Mouse (Mus musculus) cerebellum, adult 9-10 months (tissue): ENCODE results near the gene Pts.

ENCODE experiments used
- DNase-seq: peaks from one replicate; pipeline ENCODE4 v3.0.0; 2022

Pts gene

GRCm38 (mm10) chr9:50482743-50483142, 45.8 kb downstream of the Pts start:
- DNase-seq: no peak

GRCm38 (mm10) chr9:50479476-50479875, 49.0 kb downstream of the Pts start:
- no peak for DNase-seq

DNA sequence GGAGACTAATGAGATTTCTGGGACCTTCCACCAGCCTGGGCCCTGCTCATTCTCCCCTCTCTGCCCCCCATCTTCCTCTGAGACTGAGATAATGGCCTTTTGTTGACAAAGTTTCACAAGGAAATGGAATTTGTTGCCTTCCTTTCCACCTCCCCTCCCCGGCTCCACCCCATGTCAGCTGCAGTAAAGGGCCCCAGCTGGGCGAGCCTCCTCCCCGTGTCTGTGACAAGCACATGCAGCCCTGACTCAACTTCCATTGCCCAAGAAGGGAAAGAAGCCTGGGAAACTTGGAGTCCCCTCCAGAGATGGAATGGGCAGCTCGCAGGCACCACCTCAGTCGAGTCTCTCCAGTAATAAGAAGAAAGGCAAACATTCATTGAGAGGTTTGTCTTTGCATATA, 49.7 kb downstream of the Pts start:
- DNase-seq: no peak

DNA sequence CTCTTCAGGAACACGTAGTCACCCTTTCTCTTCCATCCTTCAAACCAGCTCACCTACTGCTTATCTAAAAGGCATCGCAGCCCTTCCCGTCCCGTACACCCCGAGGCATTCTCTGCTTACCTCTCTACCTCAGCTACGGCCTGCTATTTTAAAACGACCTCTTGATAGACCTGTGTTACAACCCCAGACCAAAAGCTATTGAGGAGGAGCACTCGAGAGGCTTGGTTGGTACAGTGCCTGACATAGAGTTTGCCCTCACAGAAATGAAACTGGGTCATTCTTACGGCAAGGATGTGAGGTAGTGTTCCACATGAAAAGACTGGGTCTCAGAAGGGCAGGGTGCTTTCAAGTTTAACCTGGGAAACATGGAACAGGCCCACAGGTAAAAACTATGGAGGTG, 51.3 kb downstream of the Pts start:
- no peak for DNase-seq

DNA sequence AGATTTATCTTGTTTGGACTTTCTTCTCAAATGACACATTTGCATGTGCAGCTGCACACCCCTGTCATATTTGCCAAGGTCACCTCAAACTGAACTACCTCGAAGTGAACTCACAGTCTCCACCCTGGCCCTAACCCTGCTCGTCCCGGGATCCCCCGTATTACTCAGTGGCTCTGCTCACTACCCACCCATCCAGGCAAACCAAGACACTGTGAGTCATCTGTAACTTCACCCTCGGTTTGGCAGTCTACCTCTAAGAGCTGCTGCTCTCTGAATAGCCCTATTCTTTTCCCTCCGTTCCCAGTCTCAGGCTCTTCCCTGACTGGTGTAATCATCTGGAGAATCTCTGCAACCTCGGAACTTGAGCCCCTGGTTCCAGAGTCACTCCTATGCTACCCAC, 51.9 kb downstream of the Pts start:
- DNase-seq: no peak

DNA sequence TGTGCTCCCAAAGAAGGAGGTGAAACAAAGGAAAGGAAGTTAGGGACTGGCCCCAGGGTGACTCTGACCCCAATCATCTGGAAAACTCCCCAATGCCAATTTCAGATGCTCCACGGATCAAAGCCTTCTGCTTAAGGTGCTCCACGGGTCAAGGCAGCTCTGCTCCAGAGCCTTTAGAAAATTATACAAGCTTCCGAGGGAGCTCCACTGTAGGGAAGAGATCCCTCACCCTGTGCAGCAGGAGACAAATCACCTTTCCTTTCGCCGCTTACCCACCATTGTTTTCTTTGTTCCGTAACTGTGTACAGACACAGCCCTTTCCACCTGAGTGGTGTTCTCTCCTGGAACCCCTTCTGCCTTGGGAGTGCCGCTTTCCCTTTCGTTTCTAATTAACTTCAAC, 52.8 kb downstream of the Pts start:
- no peak for DNase-seq

DNA sequence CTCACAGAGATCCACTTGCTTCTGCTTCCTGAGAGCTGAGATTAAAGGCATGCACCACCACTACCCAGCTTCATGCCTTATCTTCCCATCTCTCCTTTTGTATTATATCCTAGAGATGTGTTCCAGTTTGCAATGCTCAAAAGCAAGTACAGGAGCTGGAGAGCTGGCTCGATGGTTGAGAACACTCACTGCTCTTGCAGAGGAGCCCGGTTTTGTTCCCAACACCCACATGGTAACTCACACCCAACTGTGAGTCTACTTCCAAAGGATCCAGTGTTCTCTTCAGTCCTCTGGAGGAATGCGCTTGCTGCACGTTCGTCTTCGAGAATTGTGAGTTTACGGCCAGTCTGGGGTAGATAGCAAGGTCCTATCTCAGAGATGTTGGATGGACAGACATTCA, 53.2 kb downstream of the Pts start:
- DNase-seq: no peak
